Mouse (Mus musculus): ENCODE measurements around the gene Prkar1b. TPM values are rescaled to one million over a fixed set of nuclear protein-coding genes. Genes with fewer than 3 reads are reported as not detected.

Prkar1b gene
- polyA plus RNA-seq, 1 experiment from 2014 or later, result 0.62 TPM

DNA sequence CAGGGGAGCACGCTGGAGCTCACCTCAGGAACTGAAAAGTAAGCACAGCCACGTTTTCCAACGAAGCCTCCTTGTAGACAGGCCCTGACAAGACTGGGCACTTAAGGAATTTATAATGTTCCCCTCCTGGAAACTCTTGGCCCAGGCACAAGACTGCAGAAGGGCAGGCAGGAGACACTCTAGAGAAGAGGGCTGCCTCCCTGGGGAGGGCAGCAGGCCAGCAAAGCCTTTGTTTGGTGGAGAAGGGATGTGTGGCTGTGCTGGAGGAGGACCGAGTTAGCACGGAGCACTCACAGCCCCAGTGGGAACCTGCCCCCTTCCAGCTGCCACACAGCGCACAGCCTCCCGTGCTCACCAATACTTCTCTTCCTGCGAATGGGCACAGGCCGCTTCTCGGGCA is 161.8 kb downstream of the Prkar1b start:
- H3K4me2 ChIP-seq (ENCODE audit: low read depth, low read length), result no peak overlapping the region
- no peaks in the 10 kb centered on the region for H3K9me3 ChIP-seq (ENCODE audit: low read length)
- H3K4me1 ChIP-seq (ENCODE audit: insufficient read depth), result peaks cover 5% of the 10 kb centered on the region; the same call in 1 of the 2 replicates
- TF ChIP-seq EP300 (IDR thresholded peaks at IDR 0.05; ENCODE audit: low read depth) (no peak), CTCF (IDR thresholded peaks at IDR 0.05; ENCODE audit: low read depth) (no peak)
- no peaks in the 10 kb centered on the region for H3K36me3 ChIP-seq (replicated peaks; ENCODE audit: insufficient read depth, low read length)
- ATAC-seq (no peak), DNase-seq (no peak)
- peaks cover 19% of the 10 kb centered on the region for H3K27me3 ChIP-seq (ENCODE audit: insufficient read depth, low read length)
- no peak overlapping the region for H3K4me3 ChIP-seq (ENCODE audit: low read depth, low read length)
- 81% methylated on average over 10 of the region's 10 CpGs for WGBS (ENCODE audit: insufficient replicate concordance)
- no peak overlapping the region for H3K27ac ChIP-seq (ENCODE audit: low read depth)
- no peak overlapping the region for H3K9ac ChIP-seq (replicated peaks)

DNA sequence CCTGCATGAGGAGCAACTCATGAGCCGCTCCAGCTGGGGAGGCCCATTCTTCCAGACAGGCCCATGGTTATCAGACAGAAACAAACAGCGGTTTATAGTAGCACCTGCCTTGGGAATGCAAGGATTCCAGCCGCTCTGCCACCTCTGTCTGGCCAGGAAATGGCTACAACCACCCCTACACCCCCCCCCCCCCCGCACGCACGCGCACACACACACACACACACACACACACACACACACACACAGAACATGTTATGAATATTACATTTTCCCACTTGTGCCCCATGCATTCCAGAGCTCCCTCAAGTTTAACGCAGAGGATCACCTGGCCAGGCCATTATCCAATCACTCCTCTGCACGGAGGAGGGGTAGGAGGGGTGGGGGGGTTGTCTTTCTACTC is 167.9 kb downstream of the Prkar1b start:
- Histone ChIP-seq H3K4me3 (ENCODE audit: low read depth, low read length) (no peak overlapping the region), H3K27ac (ENCODE audit: low read depth) (no peak overlapping the region), H3K27me3 (ENCODE audit: insufficient read depth, low read length) (no peaks in the 10 kb centered on the region), H3K36me3 (replicated peaks; ENCODE audit: insufficient read depth, low read length) (no peaks in the 10 kb centered on the region), H3K9me3 (ENCODE audit: low read length) (no peaks in the 10 kb centered on the region), H3K9ac (replicated peaks) (no peak overlapping the region), H3K4me2 (ENCODE audit: low read depth, low read length) (no peak overlapping the region), H3K4me1 (ENCODE audit: insufficient read depth) (peaks cover 10% of the 10 kb centered on the region; the same call in 1 of the 2 replicates)
- 81% methylated on average over 7 of the region's 9 CpGs for WGBS (ENCODE audit: insufficient replicate concordance)
- DNase-seq (no peak), ATAC-seq (no peak)
- no peak for TF ChIP-seq CTCF (IDR thresholded peaks at IDR 0.05; ENCODE audit: low read depth)
- no peak for TF ChIP-seq EP300 (IDR thresholded peaks at IDR 0.05; ENCODE audit: low read depth)

DNA sequence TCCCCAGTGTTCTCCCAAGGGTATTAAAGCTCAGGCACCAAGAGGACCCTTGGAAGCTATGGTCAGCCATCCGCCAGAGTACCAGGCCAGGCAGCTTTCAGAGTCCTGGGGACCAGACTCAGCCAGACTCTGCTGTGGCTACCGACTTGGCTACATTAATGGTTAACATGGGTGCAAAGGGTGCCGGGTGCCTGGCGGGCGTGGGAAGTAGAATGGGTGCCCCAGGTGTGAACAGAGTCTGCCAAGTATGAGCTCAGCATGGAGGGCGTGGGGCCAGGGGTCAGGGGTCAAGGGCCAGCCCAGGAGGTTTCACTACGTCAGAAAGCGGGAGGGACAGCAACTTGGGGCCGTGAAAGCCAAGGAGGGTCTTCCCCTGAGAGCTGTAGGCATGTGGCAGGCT is 169.2 kb downstream of the Prkar1b start:
- 54% methylated on average over 9 of the region's 9 CpGs for WGBS (ENCODE audit: insufficient replicate concordance)
- Histone ChIP-seq H3K4me2 (ENCODE audit: low read depth, low read length) (no peak overlapping the region), H3K27ac (ENCODE audit: low read depth) (no peak overlapping the region)

DNA sequence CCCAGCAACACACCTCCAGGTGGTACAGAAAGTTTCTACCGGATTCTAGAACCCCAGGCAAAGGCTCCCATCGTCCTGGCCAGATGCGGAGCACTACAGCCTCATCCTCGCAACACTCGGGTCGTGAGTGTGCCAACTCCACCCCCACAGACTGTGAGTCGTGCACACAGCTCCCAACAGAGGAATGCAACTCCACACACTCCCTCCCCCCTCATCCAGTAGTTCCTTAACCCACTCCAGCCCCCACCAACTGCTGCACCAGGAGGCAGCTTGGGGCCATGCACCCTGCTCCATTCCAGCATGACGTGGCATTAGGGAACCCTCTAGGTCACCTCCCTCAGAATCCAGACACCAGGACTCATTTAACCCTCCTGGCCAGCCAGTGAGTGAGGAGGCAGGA is 170.0 kb downstream of the Prkar1b start:
- no peak overlapping the region for H3K27ac ChIP-seq (ENCODE audit: low read depth)
- peaks cover 10% of the 10 kb centered on the region; the same call in 1 of the 2 replicates for H3K4me1 ChIP-seq (ENCODE audit: insufficient read depth)
- ATAC-seq (0 out of 2 replicates have a peak, but pooled peaks have one; percentile 8), DNase-seq (no peak)
- TF ChIP-seq CTCF (IDR thresholded peaks at IDR 0.05; ENCODE audit: low read depth), result no peak
- TF ChIP-seq EP300 (IDR thresholded peaks at IDR 0.05; ENCODE audit: low read depth), result no peak
- WGBS (ENCODE audit: insufficient replicate concordance), result 69% methylated on average over 8 of the region's 8 CpGs
- no peaks in the 10 kb centered on the region for H3K9me3 ChIP-seq (ENCODE audit: low read length)
- no peaks in the 10 kb centered on the region for H3K36me3 ChIP-seq (replicated peaks; ENCODE audit: insufficient read depth, low read length)
- no peak overlapping the region for H3K4me2 ChIP-seq (ENCODE audit: low read depth, low read length)
- H3K9ac ChIP-seq (replicated peaks), result no peak overlapping the region
- H3K27me3 ChIP-seq (ENCODE audit: insufficient read depth, low read length), result no peaks in the 10 kb centered on the region
- no peak overlapping the region for H3K4me3 ChIP-seq (ENCODE audit: low read depth, low read length)

More for the DNA sequence above, 169.2 kb downstream of the Prkar1b start:
- peaks cover 10% of the 10 kb centered on the region; the same call in 1 of the 2 replicates for H3K4me1 ChIP-seq (ENCODE audit: insufficient read depth)
- H3K36me3 ChIP-seq (replicated peaks; ENCODE audit: insufficient read depth, low read length), result no peaks in the 10 kb centered on the region
- no peaks in the 10 kb centered on the region for H3K27me3 ChIP-seq (ENCODE audit: insufficient read depth, low read length)
- H3K4me3 ChIP-seq (ENCODE audit: low read depth, low read length), result no peak overlapping the region
- TF ChIP-seq EP300 (IDR thresholded peaks at IDR 0.05; ENCODE audit: low read depth), result no peak
- no peak for TF ChIP-seq CTCF (IDR thresholded peaks at IDR 0.05; ENCODE audit: low read depth)
- ATAC-seq, result peak; percentile 96
- no peak overlapping the region for H3K9ac ChIP-seq (replicated peaks)
- no peaks in the 10 kb centered on the region for H3K9me3 ChIP-seq (ENCODE audit: low read length)
- DNase-seq, result peak; percentile 80

DNA sequence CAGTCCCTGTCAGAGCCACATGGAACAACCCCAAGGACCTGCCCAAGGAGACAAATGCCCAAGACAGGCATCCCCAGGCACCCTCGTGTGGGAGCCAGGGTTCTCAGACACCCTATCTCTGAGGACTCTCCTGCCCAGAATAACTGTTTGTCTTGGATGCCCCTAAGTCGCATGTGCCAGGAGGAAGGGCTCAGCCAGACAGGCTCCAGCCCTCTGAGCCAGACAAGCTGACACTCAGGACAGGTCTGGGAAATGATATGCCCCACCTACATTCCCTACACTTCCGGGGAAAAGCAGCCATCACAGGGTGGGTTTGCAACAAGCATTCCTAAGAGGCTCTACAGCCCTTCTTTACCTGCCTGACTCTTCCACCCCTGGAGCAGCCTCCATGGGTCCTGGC is 172.0 kb downstream of the Prkar1b start:
- H3K4me1 ChIP-seq (ENCODE audit: insufficient read depth), result peaks cover 10% of the 10 kb centered on the region; the same call in 1 of the 2 replicates

DNA sequence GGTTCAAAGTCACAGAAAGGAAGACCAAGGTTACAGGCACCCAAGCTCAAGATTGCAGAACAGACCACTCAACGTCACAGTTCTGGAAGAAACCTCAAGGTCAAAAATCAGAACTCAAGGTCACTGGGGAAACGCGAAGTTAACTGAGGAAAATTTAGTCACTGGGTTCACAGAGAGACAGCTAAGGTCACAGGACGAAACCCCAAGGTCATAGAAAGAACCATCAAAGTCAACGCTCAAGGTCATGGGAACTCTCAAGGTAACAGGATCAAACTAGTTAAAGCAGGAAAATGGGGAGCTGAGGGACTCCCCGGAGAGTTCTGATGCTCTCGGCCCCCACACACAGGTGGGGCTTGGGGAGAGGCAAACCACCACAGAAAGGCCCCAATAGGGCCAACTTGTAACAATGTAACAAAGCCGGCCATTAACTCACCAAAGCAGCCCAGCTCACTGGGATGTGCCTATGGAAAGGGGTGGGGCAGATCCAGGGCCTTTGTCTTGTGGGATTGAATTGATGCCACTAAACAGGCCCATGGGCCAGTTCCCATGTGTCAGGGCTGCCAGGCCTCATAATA is 174.8 kb downstream of the Prkar1b start:
- Histone ChIP-seq H3K36me3 (replicated peaks; ENCODE audit: insufficient read depth, low read length) (no peaks in the 10 kb centered on the region), H3K27me3 (ENCODE audit: insufficient read depth, low read length) (no peaks in the 10 kb centered on the region), H3K9ac (replicated peaks) (no peak overlapping the region), H3K4me3 (ENCODE audit: low read depth, low read length) (no peak overlapping the region), H3K9me3 (ENCODE audit: low read length) (no peaks in the 10 kb centered on the region), H3K4me1 (ENCODE audit: insufficient read depth) (peaks cover 2% of the 10 kb centered on the region; the same call in 1 of the 2 replicates), H3K4me2 (ENCODE audit: low read depth, low read length) (no peak overlapping the region), H3K27ac (ENCODE audit: low read depth) (no peak overlapping the region)
- DNase-seq (no peak), ATAC-seq (no peak)
- TF ChIP-seq CTCF (IDR thresholded peaks at IDR 0.05; ENCODE audit: low read depth), result no peak
- no peak for TF ChIP-seq EP300 (IDR thresholded peaks at IDR 0.05; ENCODE audit: low read depth)
- WGBS (ENCODE audit: insufficient replicate concordance), result 79% methylated on average over 8 of the region's 8 CpGs

More for the DNA sequence above, 172.0 kb downstream of the Prkar1b start:
- Histone ChIP-seq H3K9ac (replicated peaks) (no peak overlapping the region), H3K9me3 (ENCODE audit: low read length) (no peaks in the 10 kb centered on the region), H3K4me2 (ENCODE audit: low read depth, low read length) (no peak overlapping the region), H3K27ac (ENCODE audit: low read depth) (no peak overlapping the region), H3K36me3 (replicated peaks; ENCODE audit: insufficient read depth, low read length) (no peaks in the 10 kb centered on the region), H3K27me3 (ENCODE audit: insufficient read depth, low read length) (no peaks in the 10 kb centered on the region), H3K4me3 (ENCODE audit: low read depth, low read length) (no peak overlapping the region)
- WGBS (ENCODE audit: insufficient replicate concordance), result 57% methylated on average over 3 of the region's 3 CpGs
- TF ChIP-seq EP300 (IDR thresholded peaks at IDR 0.05; ENCODE audit: low read depth) (no peak), CTCF (IDR thresholded peaks at IDR 0.05; ENCODE audit: low read depth) (no peak)
- DNase-seq (no peak), ATAC-seq (no peak)

All from liver, postnatal 0 days (tissue).